Mouse (Mus musculus) liver, embryonic 15.5 days (tissue): ENCODE measurements around the gene Hic1. TPM values are rescaled to one million over a fixed set of nuclear protein-coding genes. Genes with fewer than 3 reads are reported as not detected.

Source experiments
- ATAC-seq: fragments of 200-750 bp; cut with Nextera tagmentation; 2 replicates; pipeline ENCODE4 v1.8.0; 2017; ENCODE audit warnings: moderate number of reproducible peaks, mild to moderate bottlenecking, moderate library complexity; ENCODE audit not compliant: insufficient read depth
- H3K27ac ChIP-seq: fragments of 300-500 bp; sonication (generic); replicated peaks from 2 replicates; pipeline ENCODE4 v1.5.1; 2015; ENCODE audit warnings: mild to moderate bottlenecking, inconsistent platforms
- H3K27me3 ChIP-seq: fragments of 300-500 bp; sonication (generic); 2 replicates; pipeline ENCODE4 v1.6.1; 2015; ENCODE audit warnings: mild to moderate bottlenecking, inconsistent platforms
- H3K36me3 ChIP-seq: fragments of 300-500 bp; sonication (generic); replicated peaks from 2 replicates; pipeline ENCODE4 v1.6.1; 2015; ENCODE audit warnings: moderate library complexity, mild to moderate bottlenecking, inconsistent platforms
- H3K4me1 ChIP-seq: fragments of 300-500 bp; sonication (generic); replicated peaks from 2 replicates; pipeline ENCODE4 v1.6.1; 2015; ENCODE audit warnings: inconsistent platforms
- H3K4me2 ChIP-seq: fragments of 300-500 bp; sonication (generic); 2 replicates; pipeline ENCODE4 v1.6.1; 2015; ENCODE audit warnings: moderate library complexity, mild to moderate bottlenecking, inconsistent platforms
- H3K4me3 ChIP-seq: fragments of 300-500 bp; sonication (generic); replicated peaks from 2 replicates; pipeline ENCODE4 v1.5.1; 2015; ENCODE audit warnings: mild to moderate bottlenecking, inconsistent platforms
- H3K9ac ChIP-seq: fragments of 300-500 bp; sonication (generic); 2 replicates; pipeline ENCODE4 v1.6.1; 2015; ENCODE audit warnings: moderate library complexity, mild to moderate bottlenecking, inconsistent platforms
- H3K9me3 ChIP-seq: fragments of 300-500 bp; sonication (generic); replicated peaks from 2 replicates; pipeline ENCODE4 v1.6.1; 2016; ENCODE audit warnings: inconsistent platforms
- whole genome bisulfite sequencing: fragments of 180-500 bp; shearing (Covaris S2); methylation state at CpG from one replicate; pipeline ENCODE4 v1.1.7; 2015; ENCODE audit warnings: mixed read lengths; ENCODE audit not compliant: insufficient replicate concordance; 5-methylcytosine and 5-hydroxymethylcytosine counted together
- polyA plus RNA-seq: library from polyadenylated mRNA; unstranded; fragments of >200 nt; fragmentation: Nextera tagmentation; extraction: Ambion mirVana; gene quantifications from 2 replicates; pipeline ENCODE4 v1.2.1, GENCODE M21; 2015

Hic1 gene
- polyA plus RNA-seq, 1 experiment from 2014 or later: 1.5 TPM

GRCm38 (mm10) chr11:75158432-75158831, 10.9 kb downstream of the Hic1 start:
- no peak overlapping the region for H3K9ac ChIP-seq
- no peaks in the 10 kb centered on the region for H3K9me3 ChIP-seq
- no peak for ATAC-seq
- no peak overlapping the region for H3K4me3 ChIP-seq
- WGBS: 87% methylated on average over 14 of the region's 14 CpGs
- H3K27me3 ChIP-seq: peaks cover 7% of the 10 kb centered on the region
- H3K27ac ChIP-seq: no peak overlapping the region; the same call in 1 of the 2 replicates
- H3K36me3 ChIP-seq: peaks cover 29% of the 10 kb centered on the region
- no peak overlapping the region for H3K4me2 ChIP-seq
- peaks cover 45% of the 10 kb centered on the region for H3K4me1 ChIP-seq

- no peak for ATAC-seq
- WGBS: 60% methylated on average over 2 of the region's 2 CpGs
- H3K4me3 ChIP-seq: no peak overlapping the region
- peaks cover 24% of the 10 kb centered on the region for H3K36me3 ChIP-seq
- no peak overlapping the region for H3K4me2 ChIP-seq
- no peak overlapping the region for H3K9ac ChIP-seq
- no peaks in the 10 kb centered on the region for H3K9me3 ChIP-seq
- peaks cover 1% of the 10 kb centered on the region for H3K27me3 ChIP-seq
- no peak overlapping the region for H3K27ac ChIP-seq
- H3K4me1 ChIP-seq: peaks cover 41% of the 10 kb centered on the region
These were observed 11.4 kb downstream of the Hic1 start for GRCm38 (mm10) chr11:75157901-75158300.

- Histone ChIP-seq H3K36me3 (0 out of 2 replicates have a peak, but pooled peaks cover 17% of the 10 kb centered on the region), H3K27ac (no peak overlapping the region), H3K27me3 (no peaks in the 10 kb centered on the region), H3K4me3 (no peak overlapping the region), H3K4me2 (no peak overlapping the region), H3K4me1 (peaks cover 41% of the 10 kb centered on the region), H3K9ac (no peak overlapping the region), H3K9me3 (no peaks in the 10 kb centered on the region)
- WGBS: 65% methylated on average over 4 of the region's 4 CpGs
- ATAC-seq: no peak
These were observed 12.3 kb downstream of the Hic1 start for GRCm38 (mm10) chr11:75157037-75157436.

- no peaks in the 10 kb centered on the region for H3K27me3 ChIP-seq
- H3K9me3 ChIP-seq: no peaks in the 10 kb centered on the region
- peaks cover 41% of the 10 kb centered on the region for H3K4me1 ChIP-seq
- ATAC-seq: no peak
- H3K36me3 ChIP-seq: 0 out of 2 replicates have a peak, but pooled peaks cover 15% of the 10 kb centered on the region
- no peak overlapping the region for H3K27ac ChIP-seq
- no peak overlapping the region for H3K4me2 ChIP-seq
- H3K4me3 ChIP-seq: no peak overlapping the region
- WGBS: 66% methylated on average over 5 of the region's 5 CpGs
- no peak overlapping the region for H3K9ac ChIP-seq
These were observed 12.9 kb downstream of the Hic1 start for GRCm38 (mm10) chr11:75156416-75156815.

- no peak overlapping the region for H3K27ac ChIP-seq
These were observed 13.3 kb downstream of the Hic1 start for GRCm38 (mm10) chr11:75155985-75156384.

GRCm38 (mm10) chr11:75154053-75154585, 15.2 kb downstream of the Hic1 start:
- no peaks in the 10 kb centered on the region for H3K27me3 ChIP-seq
- H3K9me3 ChIP-seq: no peaks in the 10 kb centered on the region
- H3K36me3 ChIP-seq: no peaks in the 10 kb centered on the region
- no peak overlapping the region for H3K9ac ChIP-seq
- H3K4me1 ChIP-seq: peaks cover 39% of the 10 kb centered on the region
- H3K4me2 ChIP-seq: no peak overlapping the region
- 40% methylated on average over 6 of the region's 6 CpGs for WGBS
- no peak for ATAC-seq
- no peak overlapping the region for H3K27ac ChIP-seq
- H3K4me3 ChIP-seq: no peak overlapping the region

More at GRCm38 (mm10) chr11:75155985-75156384, 13.3 kb downstream of the Hic1 start:
- H3K36me3 ChIP-seq: 0 out of 2 replicates have a peak, but pooled peaks cover 10% of the 10 kb centered on the region
- no peak overlapping the region for H3K4me3 ChIP-seq
- H3K4me1 ChIP-seq: peaks cover 41% of the 10 kb centered on the region
- WGBS: 63% methylated on average over 6 of the region's 6 CpGs
- no peaks in the 10 kb centered on the region for H3K27me3 ChIP-seq
- no peak for ATAC-seq
- H3K4me2 ChIP-seq: no peak overlapping the region
- no peaks in the 10 kb centered on the region for H3K9me3 ChIP-seq
- H3K9ac ChIP-seq: no peak overlapping the region

- no peak for ATAC-seq
These were observed 16.4 kb downstream of the Hic1 start for GRCm38 (mm10) chr11:75152603-75153557.

GRCm38 (mm10) chr11:75150346-75150745, 19.0 kb downstream of the Hic1 start:
- no peaks in the 10 kb centered on the region for H3K9me3 ChIP-seq
- WGBS: 69% methylated on average over 1 of the region's 1 CpGs

More at GRCm38 (mm10) chr11:75152603-75153557, 16.4 kb downstream of the Hic1 start:
- Histone ChIP-seq H3K4me2 (no peak overlapping the region), H3K4me1 (peaks cover 37% of the 10 kb centered on the region), H3K9me3 (no peaks in the 10 kb centered on the region), H3K27ac (peak overlapping the region; percentile 46; the same call in 1 of the 2 replicates), H3K4me3 (no peak overlapping the region), H3K27me3 (no peaks in the 10 kb centered on the region), H3K9ac (no peak overlapping the region), H3K36me3 (no peaks in the 10 kb centered on the region)
- WGBS: 60% methylated on average over 18 of the region's 18 CpGs

GRCm38 (mm10) chr11:75148332-75149035, 20.8 kb downstream of the Hic1 start:
- no peak for ATAC-seq
- H3K4me3 ChIP-seq: no peak overlapping the region
- no peak overlapping the region for H3K4me2 ChIP-seq
- no peaks in the 10 kb centered on the region for H3K9me3 ChIP-seq
- H3K4me1 ChIP-seq: peaks cover 19% of the 10 kb centered on the region
- 86% methylated on average over 11 of the region's 11 CpGs for WGBS
- no peak overlapping the region for H3K27ac ChIP-seq
- peaks cover 18% of the 10 kb centered on the region for H3K36me3 ChIP-seq
- H3K9ac ChIP-seq: no peak overlapping the region
- no peaks in the 10 kb centered on the region for H3K27me3 ChIP-seq

More at GRCm38 (mm10) chr11:75150346-75150745, 19.0 kb downstream of the Hic1 start:
- Histone ChIP-seq H3K27ac (no peak overlapping the region), H3K9ac (no peak overlapping the region), H3K36me3 (peaks cover 2% of the 10 kb centered on the region; the same call in 1 of the 2 replicates), H3K27me3 (no peaks in the 10 kb centered on the region), H3K4me3 (no peak overlapping the region), H3K4me2 (no peak overlapping the region), H3K4me1 (peaks cover 31% of the 10 kb centered on the region)
- no peak for ATAC-seq

GRCm38 (mm10) chr11:75147846-75148168, 21.5 kb downstream of the Hic1 start:
- Histone ChIP-seq H3K27ac (0 out of 2 replicates have a peak overlapping the region, but pooled peaks have one; percentile 19), H3K36me3 (peaks cover 24% of the 10 kb centered on the region), H3K27me3 (no peaks in the 10 kb centered on the region), H3K4me1 (peaks cover 17% of the 10 kb centered on the region), H3K9me3 (no peaks in the 10 kb centered on the region), H3K9ac (no peak overlapping the region), H3K4me3 (no peak overlapping the region), H3K4me2 (no peak overlapping the region)
- ATAC-seq: peak; percentile 22; the same call in 1 of the 2 replicates
- WGBS: 49% methylated on average over 3 of the region's 3 CpGs
